Mouse (Mus musculus) limb, embryonic 14.5 days (tissue): ENCODE data around the gene Nectin1. TPM values are rescaled to one million over a fixed set of nuclear protein-coding genes. Genes with fewer than 3 reads are reported as not detected.
A peak's percentile ranks its signal among the peaks of the same experiment; 100 is the strongest.

Experiments
- ATAC-seq: fragments of 200-750 bp; cut with Nextera tagmentation; 2 replicates; pipeline ENCODE4 v1.8.0; 2017; ENCODE audit warnings: low read depth, moderate number of reproducible peaks, moderate TSS enrichment; ENCODE audit not compliant: low FRiP score
- DNase-seq: peaks from one replicate; pipeline ENCODE4 v3.0.0-alpha.2; 2015; ENCODE audit warnings: low spot score
- H3K27ac ChIP-seq: fragments of 300-500 bp; sonication (generic); replicated peaks from 2 replicates; pipeline ENCODE4 v1.5.1; 2014; ENCODE audit warnings: low read depth, mild to moderate bottlenecking, low read length, moderate library complexity, mixed read lengths
- H3K27me3 ChIP-seq: fragments of 300-500 bp; sonication (generic); 2 replicates; pipeline ENCODE4 v1.6.1; 2014; ENCODE audit warnings: low read length, mixed read lengths; ENCODE audit not compliant: control insufficient read depth, insufficient read depth
- H3K36me3 ChIP-seq: fragments of 300-500 bp; sonication (generic); 2 replicates; pipeline ENCODE4 v1.6.1; 2014; ENCODE audit warnings: mild to moderate bottlenecking, low read length, moderate library complexity, mixed read lengths; ENCODE audit not compliant: control insufficient read depth, insufficient read depth
- H3K4me1 ChIP-seq: fragments of 300-500 bp; sonication (generic); 2 replicates; pipeline ENCODE4 v1.6.1; 2014; ENCODE audit warnings: antibody characterized with exemption, low read length, mixed read lengths; ENCODE audit not compliant: control insufficient read depth, insufficient read depth
- H3K4me2 ChIP-seq: fragments of 300-500 bp; sonication (generic); replicated peaks from 2 replicates; pipeline ENCODE4 v1.6.1; 2014; ENCODE audit warnings: low read depth, mild to moderate bottlenecking, low read length, moderate library complexity; ENCODE audit not compliant: severe bottlenecking
- H3K4me3 ChIP-seq: fragments of 300-500 bp; sonication (generic); replicated peaks from 2 replicates; pipeline ENCODE4 v1.5.1; 2014; ENCODE audit warnings: low read length
- H3K9ac ChIP-seq: fragments of 300-500 bp; sonication (generic); 2 replicates; pipeline ENCODE4 v1.6.1; 2014; ENCODE audit warnings: mild to moderate bottlenecking, low read depth, low read length, moderate library complexity; ENCODE audit not compliant: severe bottlenecking
- H3K9me3 ChIP-seq: fragments of 300-500 bp; sonication (generic); 2 replicates; pipeline ENCODE4 v1.6.1; 2016; ENCODE audit warnings: low read length; ENCODE audit not compliant: control insufficient read depth
- POLR2A ChIP-seq: fragments of 200-500 bp; IDR thresholded peaks from 2 replicates; pipeline ENCODE4 v1.8.0; 2012; ENCODE audit warnings: inconsistent platforms, mild to moderate bottlenecking, moderate library complexity, borderline replicate concordance; ENCODE audit not compliant: insufficient read depth, insufficient read length; ENCODE audit errors: extremely low read depth
- WGBS: fragments of 180-500 bp; shearing (Covaris S2); extraction: QIAGEN DNeasy Blood & Tissue Kit; methylation state at CpG from one replicate; pipeline ENCODE4 v1.1.7; 2014; 5-methylcytosine and 5-hydroxymethylcytosine counted together
- polyA plus RNA-seq, 2 experiments: library from polyadenylated mRNA; depleted of rRNA in 1 of 2; stranded (reverse) in 1 of 2; unstranded in 1 of 2; fragments of >200 nt; fragmentation: Nextera tagmentation in 1 of 2; extraction: Ambion mirVana in 1 of 2; gene quantifications; 2 replicates each; pipeline versions ENCODE4 v1.2.1 to v1.2.3; 2012 to 2014

Gene Nectin1
- polyA plus RNA-seq, 2 experiments, result 15.2 to 15.4 TPM

- Histone ChIP-seq H3K27me3 (no peaks in the 10 kb centered on the region), H3K4me2 (no peak overlapping the region), H3K36me3 (peaks cover 21% of the 10 kb centered on the region), H3K4me3 (no peak overlapping the region), H3K9ac (no peak overlapping the region), H3K27ac (no peak overlapping the region), H3K9me3 (no peaks in the 10 kb centered on the region), H3K4me1 (no peaks in the 10 kb centered on the region)
- no peak for ATAC-seq
- DNase-seq, result no peak
- WGBS, result 97% methylated on average over 3 of the region's 3 CpGs
- TF ChIP-seq POLR2A, result no peak
Observed at GRCm38 (mm10) chr9:43796031-43796430, 52.2 kb downstream of the Nectin1 start.

- no peak overlapping the region for H3K9ac ChIP-seq
- H3K9me3 ChIP-seq, result no peaks in the 10 kb centered on the region
- no peak for DNase-seq
- peak; percentile 34; the same call in 1 of the 2 replicates for ATAC-seq
- H3K27me3 ChIP-seq, result no peaks in the 10 kb centered on the region
- no peak for TF ChIP-seq POLR2A
- H3K4me2 ChIP-seq, result no peak overlapping the region
- H3K4me3 ChIP-seq, result no peak overlapping the region
- WGBS, result 69% methylated on average over 11 of the region's 11 CpGs
- H3K27ac ChIP-seq, result no peak overlapping the region
- H3K4me1 ChIP-seq, result no peaks in the 10 kb centered on the region
- H3K36me3 ChIP-seq, result peaks cover 20% of the 10 kb centered on the region
Observed at GRCm38 (mm10) chr9:43796841-43797740, 53.3 kb downstream of the Nectin1 start.

GRCm38 (mm10) chr9:43797746-43798145 is 54.0 kb downstream of the Nectin1 start:
- no peak for TF ChIP-seq POLR2A
- H3K9ac ChIP-seq, result no peak overlapping the region
- H3K36me3 ChIP-seq, result peaks cover 15% of the 10 kb centered on the region; the same call in 1 of the 2 replicates
- no peak overlapping the region for H3K4me2 ChIP-seq
- H3K4me3 ChIP-seq, result no peak overlapping the region
- H3K4me1 ChIP-seq, result no peaks in the 10 kb centered on the region
- no peak for ATAC-seq
- H3K27ac ChIP-seq, result no peak overlapping the region
- no peaks in the 10 kb centered on the region for H3K27me3 ChIP-seq
- no peak for DNase-seq
- no peaks in the 10 kb centered on the region for H3K9me3 ChIP-seq
- 50% methylated on average over 7 of the region's 7 CpGs for WGBS

- no peak for ATAC-seq
- 78% methylated on average over 2 of the region's 2 CpGs for WGBS
Observed at GRCm38 (mm10) chr9:43800525-43800924, 56.7 kb downstream of the Nectin1 start.

GRCm38 (mm10) chr9:43801911-43802310 is 58.1 kb downstream of the Nectin1 start:
- Histone ChIP-seq H3K4me1 (no peaks in the 10 kb centered on the region), H3K4me2 (no peak overlapping the region), H3K4me3 (no peak overlapping the region), H3K27me3 (no peaks in the 10 kb centered on the region), H3K27ac (no peak overlapping the region), H3K9me3 (no peaks in the 10 kb centered on the region), H3K36me3 (peaks cover 7% of the 10 kb centered on the region), H3K9ac (no peak overlapping the region)
- 39% methylated on average over 5 of the region's 5 CpGs for WGBS
- no peak for ATAC-seq
- DNase-seq, result no peak
- no peak for TF ChIP-seq POLR2A

More at GRCm38 (mm10) chr9:43800525-43800924, 56.7 kb downstream of the Nectin1 start:
- H3K27ac ChIP-seq, result no peak overlapping the region
- TF ChIP-seq POLR2A, result no peak
- no peak overlapping the region for H3K4me3 ChIP-seq
- no peaks in the 10 kb centered on the region for H3K4me1 ChIP-seq
- no peaks in the 10 kb centered on the region for H3K9me3 ChIP-seq
- no peaks in the 10 kb centered on the region for H3K27me3 ChIP-seq
- no peak overlapping the region for H3K4me2 ChIP-seq
- no peak for DNase-seq
- H3K9ac ChIP-seq, result no peak overlapping the region
- peaks cover 9% of the 10 kb centered on the region for H3K36me3 ChIP-seq
